Mouse (Mus musculus): ENCODE data around the gene Fgf7. TPM values are rescaled to one million over a fixed set of nuclear protein-coding genes. Genes with fewer than 3 reads are reported as not detected.

Gene Fgf7
- polyA plus RNA-seq, 1 experiment from 2014 or later, result 0.06 TPM

DNA sequence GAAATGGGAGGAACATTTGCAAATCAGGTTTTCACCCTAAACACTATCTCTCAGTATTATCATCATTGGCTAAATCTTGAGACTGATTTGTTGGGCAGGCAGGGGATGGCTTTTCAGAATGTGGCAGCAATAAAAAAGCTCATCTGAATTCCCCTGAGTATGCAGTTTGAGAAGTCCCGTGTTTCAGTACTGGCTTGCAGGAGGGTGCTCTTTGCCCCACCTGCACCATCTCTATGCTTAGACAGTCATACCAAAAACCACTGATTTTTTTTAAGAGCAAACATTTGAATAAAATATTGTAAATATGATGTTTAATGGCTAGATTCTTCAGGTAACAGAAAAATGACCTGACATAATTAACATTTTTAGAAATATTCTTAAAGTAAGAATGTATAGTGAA, 35.3 kb downstream of the Fgf7 start:
- WGBS, result 90% methylated on average over 1 of the region's 1 CpGs
- H3K36me3 ChIP-seq (replicated peaks), result no peaks in the 10 kb centered on the region
- H3K27ac ChIP-seq, result no peak overlapping the region
- H3K27me3 ChIP-seq (ENCODE audit: poor library complexity, severe bottlenecking), result no peaks in the 10 kb centered on the region
- no peak for DNase-seq (ENCODE audit: extremely low spot score, low spot score)
- no peak overlapping the region for H3K4me3 ChIP-seq
- H3K4me1 ChIP-seq, result no peaks in the 10 kb centered on the region
- no peaks in the 10 kb centered on the region for H3K9me3 ChIP-seq

DNA sequence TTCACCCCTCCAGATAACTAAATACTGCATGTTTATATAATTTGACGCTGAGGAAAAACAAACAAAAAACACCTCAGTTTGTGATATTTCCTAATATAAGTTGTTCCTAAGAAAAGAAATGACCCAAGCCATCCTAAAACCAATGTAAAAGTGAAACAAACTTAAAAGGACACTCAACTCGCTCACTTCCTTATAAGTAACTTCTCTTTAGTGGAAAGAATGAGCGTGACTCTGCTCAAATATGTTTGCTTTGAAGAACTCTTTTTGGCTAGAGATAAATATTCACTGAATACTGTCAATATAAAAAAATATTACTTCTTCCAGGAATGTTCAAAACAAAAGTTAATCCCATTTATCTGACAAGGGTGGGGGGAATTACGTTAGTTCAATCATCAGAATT, 39.3 kb downstream of the Fgf7 start:
- no peaks in the 10 kb centered on the region for H3K27me3 ChIP-seq (ENCODE audit: poor library complexity, severe bottlenecking)
- no peak overlapping the region for H3K27ac ChIP-seq
- no peaks in the 10 kb centered on the region for H3K36me3 ChIP-seq (replicated peaks)
- no peak for DNase-seq (ENCODE audit: extremely low spot score, low spot score)
- no peaks in the 10 kb centered on the region; the same call in 1 of the 2 replicates for H3K4me1 ChIP-seq
- no peak overlapping the region for H3K4me3 ChIP-seq
- no peaks in the 10 kb centered on the region for H3K9me3 ChIP-seq
- 90% methylated on average over 4 of the region's 4 CpGs for WGBS

DNA sequence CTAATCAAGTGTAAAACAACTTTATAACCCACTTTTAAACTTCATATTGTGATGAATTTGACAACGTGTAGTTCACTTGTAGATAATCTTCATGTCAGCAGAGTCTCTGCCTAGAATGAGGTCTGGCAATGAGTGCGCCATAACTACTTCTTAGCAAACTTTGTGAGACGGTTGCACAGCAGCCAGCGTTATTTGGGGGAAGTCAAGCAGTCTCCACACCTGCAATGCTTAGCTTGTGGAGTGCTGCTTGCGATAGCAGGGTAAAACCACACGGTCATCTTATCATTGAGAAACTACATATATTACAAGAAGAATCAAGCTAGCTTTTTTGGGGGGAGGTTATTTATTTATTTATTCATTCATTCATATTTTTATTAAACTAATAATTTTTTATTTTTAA, 42.0 kb downstream of the Fgf7 start:
- Histone ChIP-seq H3K9me3 (no peaks in the 10 kb centered on the region), H3K4me3 (no peak overlapping the region), H3K27me3 (ENCODE audit: poor library complexity, severe bottlenecking) (no peaks in the 10 kb centered on the region), H3K36me3 (replicated peaks) (no peaks in the 10 kb centered on the region), H3K4me1 (no peaks in the 10 kb centered on the region; the same call in 1 of the 2 replicates), H3K27ac (no peak overlapping the region)
- DNase-seq (ENCODE audit: extremely low spot score, low spot score), result no peak
- WGBS, result 92% methylated on average over 6 of the region's 6 CpGs

DNA sequence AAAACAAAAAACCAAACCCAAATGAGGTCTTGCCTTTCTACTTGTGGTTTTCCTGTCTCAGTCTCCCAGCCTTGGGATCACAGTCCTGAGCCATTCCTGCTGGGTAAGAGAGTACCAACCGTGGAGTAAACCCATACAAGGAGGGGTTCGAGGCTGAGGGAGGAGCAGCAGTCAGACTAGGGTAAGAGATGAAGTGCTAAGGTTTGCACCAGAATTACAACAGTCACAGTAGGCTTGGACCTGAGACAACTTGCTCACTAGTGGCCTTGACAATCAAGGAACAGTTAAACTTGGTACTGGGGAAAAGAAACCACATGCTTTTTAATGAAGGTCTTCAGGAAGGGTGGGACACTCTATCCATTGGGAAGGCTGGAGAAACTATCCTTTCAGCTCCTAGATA, 44.6 kb downstream of the Fgf7 start:
- no peak overlapping the region for H3K4me3 ChIP-seq
- no peak overlapping the region for H3K27ac ChIP-seq
- H3K27me3 ChIP-seq (ENCODE audit: poor library complexity, severe bottlenecking), result no peaks in the 10 kb centered on the region
- WGBS, result 63% methylated on average over 2 of the region's 2 CpGs
- no peaks in the 10 kb centered on the region; the same call in 1 of the 2 replicates for H3K4me1 ChIP-seq
- H3K9me3 ChIP-seq, result no peaks in the 10 kb centered on the region
- DNase-seq (ENCODE audit: extremely low spot score, low spot score), result no peak
- H3K36me3 ChIP-seq (replicated peaks), result no peaks in the 10 kb centered on the region

GRCm38 (mm10) chr2:126084326-126084725, 49.9 kb downstream of the Fgf7 start:
- Histone ChIP-seq H3K4me1 (peaks cover 5% of the 10 kb centered on the region; the same call in 1 of the 2 replicates), H3K4me3 (no peak overlapping the region), H3K36me3 (replicated peaks) (no peaks in the 10 kb centered on the region), H3K9me3 (no peaks in the 10 kb centered on the region), H3K27me3 (ENCODE audit: poor library complexity, severe bottlenecking) (no peaks in the 10 kb centered on the region), H3K27ac (no peak overlapping the region)
- no peak for DNase-seq (ENCODE audit: extremely low spot score, low spot score)
- 82% methylated on average over 3 of the region's 3 CpGs for WGBS

- Histone ChIP-seq H3K9me3 (no peaks in the 10 kb centered on the region), H3K4me1 (peaks cover 5% of the 10 kb centered on the region; the same call in 1 of the 2 replicates), H3K36me3 (replicated peaks) (no peaks in the 10 kb centered on the region), H3K27me3 (ENCODE audit: poor library complexity, severe bottlenecking) (no peaks in the 10 kb centered on the region), H3K27ac (no peak overlapping the region), H3K4me3 (no peak overlapping the region)
- DNase-seq (ENCODE audit: extremely low spot score, low spot score), result no peak
- WGBS, result 67% methylated on average over 8 of the region's 8 CpGs
These were observed 51.7 kb downstream of the Fgf7 start for GRCm38 (mm10) chr2:126086187-126086586.

GRCm38 (mm10) chr2:126090432-126090831, 56.0 kb downstream of the Fgf7 start:
- WGBS, result 69% methylated on average over 5 of the region's 5 CpGs
- Histone ChIP-seq H3K4me1 (peaks cover 5% of the 10 kb centered on the region; the same call in 1 of the 2 replicates), H3K9me3 (no peaks in the 10 kb centered on the region), H3K36me3 (replicated peaks) (no peaks in the 10 kb centered on the region), H3K4me3 (no peak overlapping the region), H3K27ac (no peak overlapping the region), H3K27me3 (ENCODE audit: poor library complexity, severe bottlenecking) (no peaks in the 10 kb centered on the region)
- DNase-seq (ENCODE audit: extremely low spot score, low spot score), result no peak

GRCm38 (mm10) chr2:126094616-126095015, 60.2 kb downstream of the Fgf7 start:
- no peak for DNase-seq (ENCODE audit: extremely low spot score, low spot score)
- Histone ChIP-seq H3K27ac (no peak overlapping the region), H3K4me1 (no peaks in the 10 kb centered on the region), H3K27me3 (ENCODE audit: poor library complexity, severe bottlenecking) (no peaks in the 10 kb centered on the region), H3K4me3 (no peak overlapping the region), H3K36me3 (replicated peaks) (no peaks in the 10 kb centered on the region), H3K9me3 (no peaks in the 10 kb centered on the region)
- 92% methylated on average over 4 of the region's 4 CpGs for whole genome bisulfite sequencing

Other genes starting within 250 kb of the Fgf7 start
- 29.1 and 31.2 TPM in 2 replicates for gene Galk2, start 175.5 kb upstream of the Fgf7 start, polyA plus RNA-seq (2016; fragmentation: Nextera tagmentation; extraction: Ambion mirVana)
- 96.4 and 101 TPM in 2 replicates for gene Cops2, start 175.5 kb upstream of the Fgf7 start, polyA plus RNA-seq (2016; fragmentation: Nextera tagmentation; extraction: Ambion mirVana)
- gene Fam227b, start 117.3 kb downstream of the Fgf7 start, polyA plus RNA-seq (2016; fragmentation: Nextera tagmentation; extraction: Ambion mirVana), result not detected in 2 replicates
- gene Dtwd1, start 117.5 kb downstream of the Fgf7 start, polyA plus RNA-seq (2016; fragmentation: Nextera tagmentation; extraction: Ambion mirVana), result 33.3 and 37.6 TPM in 2 replicates
- not detected in 2 replicates for gene Gm17555, start 180.4 kb downstream of the Fgf7 start, polyA plus RNA-seq (2016; fragmentation: Nextera tagmentation; extraction: Ambion mirVana)